Mouse (Mus musculus) liver, embryonic 14.5 days (tissue): Measurements from ENCODE around the gene Radil.

Source experiments
- CTCF ChIP-seq: IDR thresholded peaks from 2 replicates; pipeline ENCODE4 v1.5.1; 2016; ENCODE audit warnings: antibody characterized with exemption, low read depth, control low read depth
- EP300 ChIP-seq: IDR thresholded peaks from 2 replicates; pipeline ENCODE4 v1.6.1; 2016; ENCODE audit warnings: antibody characterized with exemption, low read depth

DNA sequence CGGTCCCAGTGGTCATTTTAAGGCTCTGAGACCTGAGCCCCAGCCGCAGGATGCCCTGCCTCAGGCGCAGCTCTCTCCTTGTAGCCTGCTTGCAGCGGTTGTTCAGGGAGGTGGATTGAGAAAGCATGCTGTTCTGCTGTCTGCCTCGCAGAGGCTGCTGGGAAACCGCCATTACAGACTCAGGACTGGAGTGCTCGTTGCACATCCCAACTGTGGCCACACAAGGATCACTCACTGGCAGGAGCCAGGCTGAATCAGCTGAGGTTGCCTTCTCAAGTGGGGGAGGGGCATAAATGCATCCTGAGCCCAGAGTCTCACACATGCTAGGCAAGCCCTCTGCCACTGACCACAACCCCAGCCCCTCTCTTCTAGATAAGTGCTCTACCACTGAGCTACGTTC lies 105.2 kb downstream of the Radil start:
- TF ChIP-seq CTCF (no peak), EP300 (no peak)
